Mouse (Mus musculus) gastrocnemius, adult 8-10 months (tissue): ENCODE data around the gene Pitpnm2. TPM values are rescaled to one million over a fixed set of nuclear protein-coding genes. Genes with fewer than 3 reads are reported as not detected.
"Not testable (repeated sequence)": the region's sequence is repeated elsewhere in the genome, so short reads cannot be mapped to it uniquely, and the experiment has no call there.

ENCODE experiments used
- DNase-seq, 2 experiments: peaks; one replicate each; pipeline ENCODE4 v3.0.0; 2022; ENCODE audit warnings: low spot score in 2 of 2
- total RNA-seq, 4 experiments: library from RNA; stranded (reverse); gene quantifications; 2 replicates each; pipeline ENCODE4 v1.2.4; 2022

The Pitpnm2 gene
- total RNA-seq, 4 experiments from 2014 or later, result 19.3 to 22.4 (median 20.8) TPM

- peak; percentile 80 to 85 for DNase-seq
Measured at GRCm38 (mm10) chr5:124221037-124221735, 28.4 kb downstream of the Pitpnm2 start.

- no peak for DNase-seq
Measured at GRCm38 (mm10) chr5:124220551-124220950, 29.0 kb downstream of the Pitpnm2 start.

- no peak for DNase-seq
Measured at GRCm38 (mm10) chr5:124219431-124219830, 30.1 kb downstream of the Pitpnm2 start.

GRCm38 (mm10) chr5:124218986-124219385 lies 30.6 kb downstream of the Pitpnm2 start:
- DNase-seq, result no peak

GRCm38 (mm10) chr5:124217566-124218249 lies 31.9 kb downstream of the Pitpnm2 start:
- DNase-seq, result no peak

- not testable (repeated sequence) for DNase-seq
Measured at GRCm38 (mm10) chr5:124217092-124217491, 32.5 kb downstream of the Pitpnm2 start.

GRCm38 (mm10) chr5:124216403-124216802 lies 33.2 kb downstream of the Pitpnm2 start:
- no peak for DNase-seq

- DNase-seq, result no peak
Measured at GRCm38 (mm10) chr5:124215647-124216046, 33.9 kb downstream of the Pitpnm2 start.

- no peak for DNase-seq
Measured at GRCm38 (mm10) chr5:124214516-124215145, 34.9 kb downstream of the Pitpnm2 start.

GRCm38 (mm10) chr5:124213588-124214469 lies 35.7 kb downstream of the Pitpnm2 start:
- DNase-seq, result no peak

GRCm38 (mm10) chr5:124211669-124212068 lies 37.9 kb downstream of the Pitpnm2 start:
- no peak for DNase-seq

- peak; percentile 67 to 81 for DNase-seq
Measured at GRCm38 (mm10) chr5:124211234-124211633, 38.3 kb downstream of the Pitpnm2 start.

- no peak for DNase-seq
Measured at GRCm38 (mm10) chr5:124210281-124211016, 39.1 kb downstream of the Pitpnm2 start.

GRCm38 (mm10) chr5:124209850-124210249 lies 39.7 kb downstream of the Pitpnm2 start:
- no peak for DNase-seq

- DNase-seq, result no peak
Measured at GRCm38 (mm10) chr5:124208030-124208429, 41.5 kb downstream of the Pitpnm2 start.

- DNase-seq, result peak; percentile 55 to 74
Measured at GRCm38 (mm10) chr5:124206481-124207038, 43.0 kb downstream of the Pitpnm2 start.

GRCm38 (mm10) chr5:124205809-124206380 lies 43.7 kb downstream of the Pitpnm2 start:
- DNase-seq, result no peak

- DNase-seq, result no peak
Measured at GRCm38 (mm10) chr5:124205211-124205610, 44.3 kb downstream of the Pitpnm2 start.

- DNase-seq, result no peak
Measured at GRCm38 (mm10) chr5:124204127-124204794, 45.3 kb downstream of the Pitpnm2 start.
